Mouse (Mus musculus): ENCODE data around the gene Nol8. TPM values are rescaled to one million over a fixed set of nuclear protein-coding genes. Genes with fewer than 3 reads are reported as not detected.

The Nol8 gene
- polyA plus RNA-seq (2012; rRNA removed), result 2.9 and 5.4 TPM in 2 replicates
- 7.8 and 8.3 TPM in 2 replicates for polyA plus RNA-seq (2014; fragmentation: Nextera tagmentation; extraction: Ambion mirVana)

GRCm38 (mm10) chr13:49652481-49653179 is at the start of gene Nol8, which contains the start of gene Cenpp:
Gene Nol8, plus strand, starts transcription at chr13:49653078.
Gene Cenpp, minus strand, starts transcription at chr13:49652785.
- peak within 1 kb of the TSS; percentile 83 for H3K9ac ChIP-seq (replicated peaks)
- DNase-seq (ENCODE audit: low read depth in 3 of 3, low spot score in 3 of 3) (peak; percentile 99 to 100 (median 99)), ATAC-seq (ENCODE audit: insufficient read depth) (peak; percentile 98)
- peaks cover 0 to 5% of the 10 kb centered on the region in 2 experiments; a peak in 3 of 4 replicates for H3K4me1 ChIP-seq (replicated peaks; ENCODE audit: control insufficient read depth in 2 of 2, insufficient read depth in 2 of 2, low read length in 1 of 2)
- peak within 1 kb of the TSS; percentile 97 to 100 for H3K4me3 ChIP-seq (ENCODE audit: insufficient read depth in 1 of 2, low read depth in 2 of 2, low read length in 2 of 2)
- no peaks in the 10 kb centered on the region for H3K9me3 ChIP-seq (ENCODE audit: control insufficient read depth, low read length)
- H3K27ac ChIP-seq, result peak within 1 kb of the TSS; percentile 53
- no peaks in the 10 kb centered on the region; the same call in none of the 2 replicates for H3K36me3 ChIP-seq (replicated peaks; ENCODE audit: control insufficient read depth, insufficient read depth, low read depth)
- under 1% methylated on average over 68 of the region's 68 CpGs for WGBS (ENCODE audit: insufficient replicate concordance)
- H3K27me3 ChIP-seq (ENCODE audit: control insufficient read depth, insufficient read depth, low read length), result no peaks in the 10 kb centered on the region
- TF ChIP-seq CTCF (IDR thresholded peaks at IDR 0.05; ENCODE audit: low read depth), result peak; percentile 33; the same call in 1 of the 2 replicates
- peak; percentile 69; the same call in 1 of the 2 replicates for TF ChIP-seq EP300 (IDR thresholded peaks at IDR 0.05; ENCODE audit: low read depth)
- peak within 1 kb of the TSS; percentile 93 for H3K4me2 ChIP-seq (ENCODE audit: low read depth)

- ATAC-seq (ENCODE audit: insufficient read depth), result no peak
- no peak overlapping the region for H3K9ac ChIP-seq (replicated peaks)
- H3K36me3 ChIP-seq (replicated peaks; ENCODE audit: control insufficient read depth, insufficient read depth, low read depth), result no peaks in the 10 kb centered on the region
- no peaks in the 10 kb centered on the region for H3K27me3 ChIP-seq (ENCODE audit: control insufficient read depth, insufficient read depth, low read length)
- H3K9me3 ChIP-seq (ENCODE audit: control insufficient read depth, low read length), result no peaks in the 10 kb centered on the region
- H3K4me3 ChIP-seq (ENCODE audit: insufficient read depth in 1 of 2, low read depth in 2 of 2, low read length in 2 of 2), result no peak overlapping the region
- TF ChIP-seq EP300 (IDR thresholded peaks at IDR 0.05; ENCODE audit: low read depth) (no peak), CTCF (IDR thresholded peaks at IDR 0.05; ENCODE audit: low read depth) (no peak)
- DNase-seq (ENCODE audit: low read depth in 3 of 3, low spot score in 3 of 3), result no peak
- H3K4me1 ChIP-seq (replicated peaks; ENCODE audit: control insufficient read depth in 2 of 2, insufficient read depth in 2 of 2, low read length in 1 of 2), result no peaks in the 10 kb centered on the region
- H3K27ac ChIP-seq, result no peak overlapping the region
- no peak overlapping the region for H3K4me2 ChIP-seq (ENCODE audit: low read depth)
Observed at GRCm38 (mm10) chr13:49603603-49604002, 49.3 kb upstream of the Nol8 start.

GRCm38 (mm10) chr13:49607714-49608113 is 45.2 kb upstream of the Nol8 start, which contains the start of gene Ogn:
Gene Ogn, plus strand, starts transcription at chr13:49608046.
- Histone ChIP-seq H3K27me3 (ENCODE audit: control insufficient read depth, insufficient read depth, low read length) (no peaks in the 10 kb centered on the region), H3K27ac (no peak within 1 kb of the TSS), H3K4me3 (ENCODE audit: insufficient read depth in 1 of 2, low read depth in 2 of 2, low read length in 2 of 2) (no peak within 1 kb of the TSS), H3K9ac (replicated peaks) (no peak within 1 kb of the TSS), H3K9me3 (ENCODE audit: control insufficient read depth, low read length) (no peaks in the 10 kb centered on the region), H3K4me2 (ENCODE audit: low read depth) (no peak within 1 kb of the TSS), H3K4me1 (replicated peaks; ENCODE audit: control insufficient read depth in 2 of 2, insufficient read depth in 2 of 2, low read length in 1 of 2) (no peaks in the 10 kb centered on the region), H3K36me3 (replicated peaks; ENCODE audit: control insufficient read depth, insufficient read depth, low read depth) (no peaks in the 10 kb centered on the region)
- ATAC-seq (ENCODE audit: insufficient read depth) (no peak), DNase-seq (ENCODE audit: low read depth in 3 of 3, low spot score in 3 of 3) (no peak)
- WGBS (ENCODE audit: insufficient replicate concordance), result 88% methylated on average over 4 of the region's 4 CpGs
- TF ChIP-seq CTCF (IDR thresholded peaks at IDR 0.05; ENCODE audit: low read depth) (no peak), EP300 (IDR thresholded peaks at IDR 0.05; ENCODE audit: low read depth) (no peak)

GRCm38 (mm10) chr13:49608589-49609322 is 44.1 kb upstream of the Nol8 start:
- Histone ChIP-seq H3K27me3 (ENCODE audit: control insufficient read depth, insufficient read depth, low read length) (no peaks in the 10 kb centered on the region), H3K36me3 (replicated peaks; ENCODE audit: control insufficient read depth, insufficient read depth, low read depth) (no peaks in the 10 kb centered on the region), H3K9ac (replicated peaks) (no peak overlapping the region), H3K27ac (no peak overlapping the region), H3K4me2 (ENCODE audit: low read depth) (no peak overlapping the region), H3K4me3 (ENCODE audit: insufficient read depth in 1 of 2, low read depth in 2 of 2, low read length in 2 of 2) (no peak overlapping the region), H3K9me3 (ENCODE audit: control insufficient read depth, low read length) (no peaks in the 10 kb centered on the region), H3K4me1 (replicated peaks; ENCODE audit: control insufficient read depth in 2 of 2, insufficient read depth in 2 of 2, low read length in 1 of 2) (no peaks in the 10 kb centered on the region)
- WGBS (ENCODE audit: insufficient replicate concordance), result 82% methylated on average over 4 of the region's 4 CpGs
- ATAC-seq (ENCODE audit: insufficient read depth), result no peak
- DNase-seq (ENCODE audit: low read depth in 3 of 3, low spot score in 3 of 3), result no peak
- TF ChIP-seq EP300 (IDR thresholded peaks at IDR 0.05; ENCODE audit: low read depth), result no peak
- no peak for TF ChIP-seq CTCF (IDR thresholded peaks at IDR 0.05; ENCODE audit: low read depth)

- Histone ChIP-seq H3K27ac (peak overlapping the region; percentile 46), H3K9ac (replicated peaks) (peak overlapping the region; percentile 38), H3K4me1 (replicated peaks; ENCODE audit: control insufficient read depth in 2 of 2, insufficient read depth in 2 of 2, low read length in 1 of 2) (peaks cover 14 to 22% of the 10 kb centered on the region in 2 experiments), H3K4me2 (ENCODE audit: low read depth) (peak overlapping the region; percentile 45), H3K27me3 (ENCODE audit: control insufficient read depth, insufficient read depth, low read length) (no peaks in the 10 kb centered on the region), H3K36me3 (replicated peaks; ENCODE audit: control insufficient read depth, insufficient read depth, low read depth) (no peaks in the 10 kb centered on the region), H3K4me3 (ENCODE audit: insufficient read depth in 1 of 2, low read depth in 2 of 2, low read length in 2 of 2) (no peak overlapping the region), H3K9me3 (ENCODE audit: control insufficient read depth, low read length) (no peaks in the 10 kb centered on the region)
- WGBS (ENCODE audit: insufficient replicate concordance), result 22% methylated on average over 3 of the region's 3 CpGs
- DNase-seq (ENCODE audit: low read depth in 3 of 3, low spot score in 3 of 3) (peak in 2 of 3 experiments; percentile 33 to 45), ATAC-seq (ENCODE audit: insufficient read depth) (peak; percentile 75; the same call in 1 of the 2 replicates)
- no peak for TF ChIP-seq CTCF (IDR thresholded peaks at IDR 0.05; ENCODE audit: low read depth)
- TF ChIP-seq EP300 (IDR thresholded peaks at IDR 0.05; ENCODE audit: low read depth), result peak; percentile 67
Observed at GRCm38 (mm10) chr13:49617021-49617420, 35.9 kb upstream of the Nol8 start.
